Mouse (Mus musculus): ENCODE measurements at regions not wholly inside any gene's neighbourhood (a gene's known extent, or its start where the extent isn't known, plus 50 kb on each side); places are given as distances from the start of the nearest gene placed in this dataset.

DNA sequence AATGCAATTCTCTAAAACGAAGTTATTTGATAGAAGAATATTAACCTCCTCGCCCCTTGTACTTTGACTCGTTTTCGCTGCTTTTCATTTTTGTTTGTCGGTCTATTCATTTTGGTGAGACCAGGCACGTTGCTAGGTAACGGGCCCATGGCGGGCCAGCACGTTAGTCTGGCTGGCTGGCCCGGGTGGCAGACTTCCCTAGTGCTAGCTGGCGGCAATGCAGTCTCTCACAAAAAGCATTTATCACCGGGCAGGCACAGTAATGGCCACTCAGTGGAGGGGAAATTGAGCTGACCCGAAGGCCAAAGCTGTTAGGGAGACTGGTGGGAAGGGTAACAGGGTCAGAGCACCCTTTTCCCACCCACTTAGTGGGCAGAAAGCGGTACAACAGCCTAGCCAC lies 163.7 kb downstream of the Gm12689 start:
- H3K36me3 ChIP-seq (ENCODE audit: control insufficient read depth, insufficient read depth, low read length): no peaks in the 10 kb centered on the region
- no peak overlapping the region for H3K9ac ChIP-seq (ENCODE audit: low read length)
- H3K27ac ChIP-seq (ENCODE audit: low read length): no peak overlapping the region
- peaks cover 3% of the 10 kb centered on the region; the same call in 1 of the 2 replicates for H3K27me3 ChIP-seq (ENCODE audit: control insufficient read depth, insufficient read depth, low read length)
- peak overlapping the region; percentile 7; the same call in 1 of the 2 replicates for H3K4me2 ChIP-seq (ENCODE audit: low read depth, low read length)
- H3K4me1 ChIP-seq (ENCODE audit: control insufficient read depth, insufficient read depth, low read length): peaks cover 4% of the 10 kb centered on the region; the same call in 1 of the 2 replicates
- H3K9me3 ChIP-seq (replicated peaks; ENCODE audit: control insufficient read depth, low read length): no peaks in the 10 kb centered on the region
- no peak for ATAC-seq (ENCODE audit: insufficient read depth, low FRiP score)
- no peak overlapping the region for H3K4me3 ChIP-seq (replicated peaks; ENCODE audit: low read length)
- WGBS: 5% methylated on average over 14 of the region's 14 CpGs

DNA sequence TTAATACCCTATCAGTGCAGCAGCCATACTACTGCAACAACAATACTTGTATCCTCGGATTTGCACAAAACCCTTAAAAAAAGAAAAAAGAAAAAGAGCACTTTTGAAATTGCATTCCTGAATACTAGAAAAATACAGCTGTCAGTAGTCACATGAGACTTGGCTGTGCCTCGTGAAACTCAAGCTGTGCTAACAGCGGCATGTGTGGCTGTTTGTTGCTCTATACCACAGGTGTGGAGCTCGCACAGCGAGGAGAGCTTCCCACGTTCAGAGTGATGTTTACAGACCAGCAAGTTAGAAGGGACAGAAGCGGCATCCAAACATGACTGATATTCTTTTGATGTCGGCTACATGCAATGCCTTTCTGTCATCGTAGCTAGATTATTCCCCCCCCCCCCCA lies 169.8 kb downstream of the Gm12689 start:
- no peak for ATAC-seq (ENCODE audit: insufficient read depth, low FRiP score)
- H3K9ac ChIP-seq (ENCODE audit: low read length): no peak overlapping the region
- 0 out of 2 replicates have a peak, but pooled peaks cover 3% of the 10 kb centered on the region for H3K27me3 ChIP-seq (ENCODE audit: control insufficient read depth, insufficient read depth, low read length)
- no peak overlapping the region for H3K4me3 ChIP-seq (replicated peaks; ENCODE audit: low read length)
- no peak overlapping the region for H3K4me2 ChIP-seq (ENCODE audit: low read depth, low read length)
- H3K4me1 ChIP-seq (ENCODE audit: control insufficient read depth, insufficient read depth, low read length): no peaks in the 10 kb centered on the region
- no peaks in the 10 kb centered on the region for H3K9me3 ChIP-seq (replicated peaks; ENCODE audit: control insufficient read depth, low read length)
- WGBS: 63% methylated on average over 9 of the region's 9 CpGs
- H3K36me3 ChIP-seq (ENCODE audit: control insufficient read depth, insufficient read depth, low read length): no peaks in the 10 kb centered on the region
- no peak overlapping the region for H3K27ac ChIP-seq (ENCODE audit: low read length)

GRCm38 (mm10) chr4:99475701-99476218 lies 180.1 kb downstream of the Gm12689 start:
- H3K27ac ChIP-seq (ENCODE audit: low read length): no peak overlapping the region
- no peaks in the 10 kb centered on the region for H3K36me3 ChIP-seq (ENCODE audit: control insufficient read depth, insufficient read depth, low read length)
- H3K4me1 ChIP-seq (ENCODE audit: control insufficient read depth, insufficient read depth, low read length): no peaks in the 10 kb centered on the region
- no peak overlapping the region for H3K4me2 ChIP-seq (ENCODE audit: low read depth, low read length)
- H3K27me3 ChIP-seq (ENCODE audit: control insufficient read depth, insufficient read depth, low read length): no peaks in the 10 kb centered on the region
- no peaks in the 10 kb centered on the region for H3K9me3 ChIP-seq (replicated peaks; ENCODE audit: control insufficient read depth, low read length)
- no peak overlapping the region for H3K4me3 ChIP-seq (replicated peaks; ENCODE audit: low read length)
- H3K9ac ChIP-seq (ENCODE audit: low read length): no peak overlapping the region
- 50% methylated on average over 11 of the region's 11 CpGs for WGBS
- ATAC-seq (ENCODE audit: insufficient read depth, low FRiP score): no peak

GRCm38 (mm10) chr4:99484271-99484670 lies 171.8 kb upstream of the Foxd3 start:
- no peaks in the 10 kb centered on the region for H3K36me3 ChIP-seq (ENCODE audit: control insufficient read depth, insufficient read depth, low read length)
- H3K4me2 ChIP-seq (ENCODE audit: low read depth, low read length): no peak overlapping the region
- no peaks in the 10 kb centered on the region for H3K4me1 ChIP-seq (ENCODE audit: control insufficient read depth, insufficient read depth, low read length)
- no peak overlapping the region for H3K4me3 ChIP-seq (replicated peaks; ENCODE audit: low read length)
- H3K9ac ChIP-seq (ENCODE audit: low read length): no peak overlapping the region
- H3K9me3 ChIP-seq (replicated peaks; ENCODE audit: control insufficient read depth, low read length): no peaks in the 10 kb centered on the region
- no peak for ATAC-seq (ENCODE audit: insufficient read depth, low FRiP score)
- no peaks in the 10 kb centered on the region for H3K27me3 ChIP-seq (ENCODE audit: control insufficient read depth, insufficient read depth, low read length)
- WGBS: 46% methylated on average over 4 of the region's 4 CpGs
- H3K27ac ChIP-seq (ENCODE audit: low read length): no peak overlapping the region

DNA sequence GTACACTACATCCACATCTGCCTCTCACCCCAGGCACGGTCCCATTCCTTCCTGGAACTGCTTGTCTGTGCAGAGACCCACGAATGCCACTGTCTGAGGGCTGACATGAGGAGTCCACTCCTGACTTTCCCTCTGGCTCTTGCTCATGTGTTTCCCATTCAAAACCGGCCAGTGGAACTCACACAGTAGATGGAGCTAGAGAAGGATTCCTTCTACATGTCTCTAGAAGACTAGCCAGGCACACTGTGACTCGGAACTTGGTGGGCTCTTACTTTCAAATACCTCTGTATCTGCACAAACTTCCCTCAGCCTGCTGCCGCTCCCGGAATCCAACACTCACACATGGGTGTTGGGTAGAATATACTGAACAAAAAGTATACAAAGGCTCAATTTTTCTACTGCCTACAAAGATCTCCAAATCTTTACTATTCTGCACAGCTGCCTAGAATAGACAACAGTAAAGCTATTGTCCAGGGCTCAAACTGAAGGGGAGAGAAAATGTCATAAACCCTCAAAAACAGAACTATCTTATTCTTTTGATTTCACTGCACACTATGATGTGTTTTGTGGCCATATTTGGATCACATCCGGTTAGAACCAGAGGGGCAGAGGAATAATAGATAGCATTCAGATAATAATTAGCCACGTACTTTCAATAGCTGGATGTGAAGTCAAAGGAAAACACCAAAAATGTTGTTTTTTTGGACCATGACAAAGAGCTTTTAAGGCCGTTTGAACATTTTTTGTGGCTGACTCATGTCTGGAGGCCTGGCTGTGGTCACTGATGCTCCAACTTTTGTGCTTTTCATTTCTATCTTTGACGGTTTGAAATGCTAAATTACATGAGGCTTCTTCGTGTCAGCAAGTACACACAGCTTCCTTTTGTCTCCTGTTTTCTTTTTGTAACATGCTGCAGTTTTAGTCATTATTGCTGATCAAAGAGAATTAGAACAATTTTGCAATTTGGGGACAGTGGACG lies 164.3 kb upstream of the Foxd3 start:
- Histone ChIP-seq H3K4me3 (replicated peaks; ENCODE audit: low read length) (no peak overlapping the region), H3K9me3 (replicated peaks; ENCODE audit: control insufficient read depth, low read length) (no peaks in the 10 kb centered on the region), H3K36me3 (ENCODE audit: control insufficient read depth, insufficient read depth, low read length) (no peaks in the 10 kb centered on the region), H3K27me3 (ENCODE audit: control insufficient read depth, insufficient read depth, low read length) (no peaks in the 10 kb centered on the region), H3K9ac (ENCODE audit: low read length) (no peak overlapping the region), H3K27ac (ENCODE audit: low read length) (no peak overlapping the region), H3K4me1 (ENCODE audit: control insufficient read depth, insufficient read depth, low read length) (no peaks in the 10 kb centered on the region), H3K4me2 (ENCODE audit: low read depth, low read length) (no peak overlapping the region)
- ATAC-seq (ENCODE audit: insufficient read depth, low FRiP score): no peak
- 67% methylated on average over 12 of the region's 12 CpGs for WGBS

GRCm38 (mm10) chr4:99503221-99503744 lies 152.8 kb upstream of the Foxd3 start:
- Histone ChIP-seq H3K9me3 (replicated peaks; ENCODE audit: control insufficient read depth, low read length) (no peaks in the 10 kb centered on the region), H3K27me3 (ENCODE audit: control insufficient read depth, insufficient read depth, low read length) (no peaks in the 10 kb centered on the region), H3K4me1 (ENCODE audit: control insufficient read depth, insufficient read depth, low read length) (no peaks in the 10 kb centered on the region), H3K4me2 (ENCODE audit: low read depth, low read length) (no peak overlapping the region), H3K4me3 (replicated peaks; ENCODE audit: low read length) (no peak overlapping the region), H3K27ac (ENCODE audit: low read length) (no peak overlapping the region), H3K9ac (ENCODE audit: low read length) (no peak overlapping the region), H3K36me3 (ENCODE audit: control insufficient read depth, insufficient read depth, low read length) (no peaks in the 10 kb centered on the region)
- WGBS: 66% methylated on average over 10 of the region's 10 CpGs
- ATAC-seq (ENCODE audit: insufficient read depth, low FRiP score): no peak

DNA sequence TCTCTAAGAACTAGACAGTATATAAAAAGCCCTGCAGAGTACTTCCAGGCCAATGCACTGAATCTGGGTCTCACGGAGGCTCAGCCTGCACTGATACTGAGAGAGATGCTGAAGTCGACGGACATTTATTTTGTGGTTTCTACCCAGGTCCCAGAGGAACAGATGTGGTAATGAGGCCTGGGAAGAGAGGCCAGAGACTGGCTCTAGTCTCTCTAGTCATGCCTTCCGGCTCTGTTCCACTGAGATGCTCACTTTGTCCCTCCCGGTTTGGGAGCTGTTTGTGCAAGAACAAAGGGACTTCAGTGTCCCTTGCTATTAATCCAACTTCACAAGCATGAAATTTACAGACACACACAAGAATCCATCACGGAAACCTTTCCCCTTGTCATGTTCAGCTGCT lies 144.1 kb upstream of the Foxd3 start:
- 71% methylated on average over 6 of the region's 6 CpGs for WGBS
- Histone ChIP-seq H3K27ac (ENCODE audit: low read length) (no peak overlapping the region), H3K36me3 (ENCODE audit: control insufficient read depth, insufficient read depth, low read length) (no peaks in the 10 kb centered on the region), H3K9me3 (replicated peaks; ENCODE audit: control insufficient read depth, low read length) (no peaks in the 10 kb centered on the region), H3K4me2 (ENCODE audit: low read depth, low read length) (no peak overlapping the region), H3K4me3 (replicated peaks; ENCODE audit: low read length) (no peak overlapping the region), H3K27me3 (ENCODE audit: control insufficient read depth, insufficient read depth, low read length) (no peaks in the 10 kb centered on the region), H3K4me1 (ENCODE audit: control insufficient read depth, insufficient read depth, low read length) (no peaks in the 10 kb centered on the region), H3K9ac (ENCODE audit: low read length) (no peak overlapping the region)
- no peak for ATAC-seq (ENCODE audit: insufficient read depth, low FRiP score)

- Histone ChIP-seq H3K9me3 (replicated peaks; ENCODE audit: control insufficient read depth, low read length) (no peaks in the 10 kb centered on the region), H3K9ac (ENCODE audit: low read length) (no peak overlapping the region), H3K36me3 (ENCODE audit: control insufficient read depth, insufficient read depth, low read length) (no peaks in the 10 kb centered on the region), H3K27me3 (ENCODE audit: control insufficient read depth, insufficient read depth, low read length) (no peaks in the 10 kb centered on the region), H3K27ac (ENCODE audit: low read length) (no peak overlapping the region), H3K4me3 (replicated peaks; ENCODE audit: low read length) (no peak overlapping the region), H3K4me2 (ENCODE audit: low read depth, low read length) (no peak overlapping the region), H3K4me1 (ENCODE audit: control insufficient read depth, insufficient read depth, low read length) (no peaks in the 10 kb centered on the region)
- WGBS: 82% methylated on average over 3 of the region's 3 CpGs
- no peak for ATAC-seq (ENCODE audit: insufficient read depth, low FRiP score)
Observed at GRCm38 (mm10) chr4:99516883-99517282, 139.2 kb upstream of the Foxd3 start.

DNA sequence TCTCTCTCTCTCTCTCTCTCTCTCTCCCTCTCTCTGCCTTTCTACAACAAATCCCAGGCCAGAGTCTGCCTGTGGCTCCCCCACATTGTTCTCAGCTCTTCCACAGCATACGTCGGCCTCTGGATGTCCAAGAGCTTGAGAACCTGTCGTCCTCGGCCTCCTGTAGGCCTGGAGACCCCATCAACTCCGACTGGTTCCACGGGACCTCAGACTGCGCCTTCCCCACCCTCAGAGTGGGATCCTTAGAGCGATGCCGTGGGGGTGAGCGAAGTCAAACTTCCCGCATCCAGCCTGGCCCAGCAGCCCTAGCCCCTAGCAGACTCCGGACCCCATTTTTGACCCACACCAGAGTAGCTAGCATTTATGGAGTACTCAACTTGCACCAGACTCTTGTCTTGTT lies 128.7 kb upstream of the Foxd3 start:
- WGBS: 91% methylated on average over 12 of the region's 12 CpGs
- Histone ChIP-seq H3K9ac (ENCODE audit: low read length) (no peak overlapping the region), H3K27ac (ENCODE audit: low read length) (no peak overlapping the region), H3K36me3 (ENCODE audit: control insufficient read depth, insufficient read depth, low read length) (no peaks in the 10 kb centered on the region), H3K9me3 (replicated peaks; ENCODE audit: control insufficient read depth, low read length) (no peaks in the 10 kb centered on the region), H3K4me2 (ENCODE audit: low read depth, low read length) (no peak overlapping the region), H3K4me3 (replicated peaks; ENCODE audit: low read length) (no peak overlapping the region), H3K4me1 (ENCODE audit: control insufficient read depth, insufficient read depth, low read length) (no peaks in the 10 kb centered on the region), H3K27me3 (ENCODE audit: control insufficient read depth, insufficient read depth, low read length) (no peaks in the 10 kb centered on the region)
- ATAC-seq (ENCODE audit: insufficient read depth, low FRiP score): no peak
